Mouse (Mus musculus) testis, postnatal 10 days (tissue): ENCODE results near the gene Hoxc12.

Experiments
- DNase-seq: peaks from one replicate; pipeline ENCODE4 v3.0.0; 2021; ENCODE audit warnings: low spot score

Gene Hoxc12

GRCm38 (mm10) chr15:102981379-102982288, 45.1 kb downstream of the Hoxc12 start:
- DNase-seq: peak; percentile 61

GRCm38 (mm10) chr15:102983716-102984115, 47.2 kb downstream of the Hoxc12 start:
- no peak for DNase-seq

- DNase-seq: no peak
Measured at GRCm38 (mm10) chr15:102984521-102984920, 48.0 kb downstream of the Hoxc12 start.

- no peak for DNase-seq
Measured at GRCm38 (mm10) chr15:102984925-102985324, 48.4 kb downstream of the Hoxc12 start.

- DNase-seq: peak; percentile 98
Measured at GRCm38 (mm10) chr15:102987124-102987833, 50.7 kb downstream of the Hoxc12 start.

- no peak for DNase-seq
Measured at GRCm38 (mm10) chr15:102988078-102988477, 51.5 kb downstream of the Hoxc12 start.
